Mouse (Mus musculus) kidney, adult 2 months (tissue): Measurements from ENCODE around the gene Slc35e2.

Source experiments
- CTCF ChIP-seq: fragments of 200-500 bp; conservative IDR thresholded peaks from 2 replicates; pipeline ENCODE4 v1.5.1; 2011; ENCODE audit warnings: low read depth, mild to moderate bottlenecking, control low read depth, low read length, moderate library complexity, mixed read lengths; ENCODE audit not compliant: insufficient read depth, insufficient read length
- POLR2A ChIP-seq: fragments of 200-500 bp; IDR thresholded peaks from one replicate; pipeline ENCODE4 v1.6.1; 2011; ENCODE audit warnings: low read depth, low read length, control low read depth

- TF ChIP-seq POLR2A (no peak), CTCF (no peak)
Measured at GRCm38 (mm10) chr4:155602753-155603152, 1.5 kb downstream of the Slc35e2 start.
